Mouse (Mus musculus) activated CD4-positive, CD25-positive, alpha-beta regulatory T cell, adult 4 months (primary cell): ENCODE measurements around the gene Wrap73. TPM values are rescaled to one million over a fixed set of nuclear protein-coding genes. Genes with fewer than 3 reads are reported as not detected.

Experiments
- ATAC-seq: one replicate; pipeline ENCODE4 v1.8.0; 2017
- polyA plus RNA-seq, 2 experiments: library from polyadenylated mRNA; unstranded; fragments of 100-300 nt; shearing (Covaris generic); gene quantifications; one replicate each; pipeline ENCODE4 v1.2.1; 2017

Wrap73 gene
- 10 to 100 TPM; 24.9 to 31.7 TPM for polyA plus RNA-seq

DNA sequence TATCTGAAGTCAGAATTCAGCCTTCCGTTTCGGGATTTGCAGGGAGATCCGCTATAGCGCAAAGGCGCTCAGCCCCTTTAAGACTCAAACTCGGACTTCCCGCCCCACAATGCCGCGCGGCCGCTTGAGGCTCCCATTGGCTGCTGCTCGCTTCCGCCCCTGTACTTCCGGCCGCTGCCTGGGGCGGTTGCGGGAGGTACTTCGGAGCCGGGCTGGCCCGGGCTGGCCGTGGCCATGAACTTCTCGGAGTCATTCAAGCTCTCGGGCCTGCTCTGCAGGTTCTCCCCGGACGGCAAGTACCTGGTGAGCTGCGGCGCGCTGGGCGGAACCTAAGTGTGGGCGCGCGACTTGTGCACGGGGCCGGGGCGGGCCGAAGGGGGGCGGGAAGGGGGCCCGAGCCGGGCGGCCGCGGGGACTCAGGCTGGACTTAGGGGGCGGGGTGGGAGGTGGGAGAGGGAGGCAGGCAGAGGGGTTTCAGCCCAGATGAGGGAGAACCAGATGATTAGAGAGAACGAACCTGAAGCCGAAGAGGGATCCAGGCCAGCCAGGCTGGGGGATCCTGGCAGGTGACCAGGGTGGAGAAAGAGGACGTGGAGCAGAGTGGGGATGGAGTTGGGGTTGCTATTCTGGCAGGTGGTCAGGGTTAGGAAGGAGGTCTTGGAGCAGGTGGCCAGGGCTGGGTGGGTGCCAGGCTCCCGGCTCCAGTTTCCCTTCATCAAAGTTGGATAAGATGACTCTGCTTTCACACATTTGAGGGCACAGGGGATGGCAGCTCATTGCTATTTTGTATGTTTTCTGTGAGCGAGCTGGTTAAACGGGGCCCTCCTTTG lies at the start of gene Wrap73:
TSS of gene Wrap73 (plus strand) at position 162 of the 830 bp plus-strand sequence.
- ATAC-seq, result peak; percentile 95

- ATAC-seq, result no peak
These were observed 49.0 kb upstream of the Wrap73 start for GRCm38 (mm10) chr4:154093210-154093609.

DNA sequence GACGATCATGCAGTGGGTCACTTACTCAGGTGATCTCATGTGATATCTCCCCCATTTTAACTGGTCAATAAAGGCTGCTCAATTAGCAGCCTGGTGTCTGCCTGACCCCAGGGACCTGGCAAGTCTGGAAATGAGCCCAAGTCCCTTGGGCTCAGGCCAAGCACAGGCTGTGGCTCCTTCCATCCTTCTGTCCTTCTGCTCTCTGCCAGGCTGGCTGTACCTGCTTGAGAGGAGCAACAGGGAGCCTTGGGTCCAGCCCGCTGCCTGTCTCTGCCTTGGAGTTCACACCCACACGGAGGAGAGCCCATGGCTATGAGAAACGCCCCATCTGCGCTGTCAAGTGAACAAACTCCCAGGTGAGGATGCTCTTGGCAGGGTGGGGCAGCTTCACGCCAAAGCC lies 46.1 kb upstream of the Wrap73 start:
- no peak for ATAC-seq

DNA sequence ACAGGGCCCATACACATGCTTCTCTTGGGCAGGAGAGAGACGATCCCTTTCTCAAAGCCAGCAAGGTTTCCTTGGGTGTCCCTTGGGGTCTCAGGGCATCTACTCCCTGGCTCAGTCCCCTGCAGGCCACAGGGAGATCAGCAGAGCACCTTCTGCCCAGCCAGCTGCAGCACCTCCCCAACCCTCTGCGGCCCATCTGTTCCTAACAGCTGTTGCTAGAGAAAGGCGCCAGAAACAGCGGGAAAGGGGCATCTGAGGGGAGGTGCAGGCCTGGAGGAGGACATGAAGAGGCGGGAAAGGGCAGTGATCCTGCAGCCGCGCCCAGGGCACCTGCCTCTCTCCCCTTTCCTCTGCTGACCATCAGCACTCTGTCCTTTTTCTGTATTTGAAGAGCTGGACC lies 42.8 kb upstream of the Wrap73 start:
- ATAC-seq, result no peak

DNA sequence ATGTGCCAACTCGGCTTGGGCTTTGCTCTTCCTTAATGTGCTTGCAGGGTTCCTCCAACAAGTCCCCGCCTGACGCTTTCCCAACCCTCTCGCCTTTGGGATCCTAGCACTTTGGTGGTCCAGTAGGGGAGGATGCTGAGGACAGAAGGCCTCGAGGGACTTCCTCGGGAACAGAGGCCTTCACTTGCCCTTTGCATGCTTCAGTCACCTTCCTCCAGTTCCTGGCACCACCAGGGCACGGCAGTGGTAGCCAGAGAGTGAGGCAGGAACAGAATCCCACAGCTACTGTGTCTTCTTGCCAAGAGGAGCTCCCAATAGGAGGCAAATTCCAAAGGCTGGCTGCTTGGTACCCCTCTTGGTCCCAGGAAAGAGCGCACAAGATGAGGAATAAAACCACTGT lies 38.8 kb upstream of the Wrap73 start:
- no peak for ATAC-seq

DNA sequence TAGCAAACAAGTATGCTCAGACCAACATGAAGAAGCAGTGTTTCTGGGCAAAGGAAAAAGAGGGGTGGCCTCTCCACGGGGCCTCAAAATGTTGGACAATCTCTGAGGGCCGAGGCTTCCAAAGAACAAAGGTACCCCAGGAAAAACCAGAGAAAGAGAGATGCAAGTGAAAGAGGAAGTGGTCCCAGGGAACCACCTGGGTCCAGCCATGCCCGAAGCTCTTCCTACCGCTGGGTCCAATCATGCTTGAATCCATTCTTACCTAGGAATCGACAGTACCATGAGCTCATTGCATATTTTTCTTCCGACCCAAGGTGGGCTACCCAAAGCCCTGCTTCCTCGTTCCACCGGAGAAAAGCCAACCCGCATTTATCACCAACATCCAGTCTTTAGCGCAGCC lies 38.3 kb upstream of the Wrap73 start:
- no peak for ATAC-seq

- no peak for ATAC-seq
These were observed 36.7 kb upstream of the Wrap73 start for GRCm38 (mm10) chr4:154105381-154106001.

DNA sequence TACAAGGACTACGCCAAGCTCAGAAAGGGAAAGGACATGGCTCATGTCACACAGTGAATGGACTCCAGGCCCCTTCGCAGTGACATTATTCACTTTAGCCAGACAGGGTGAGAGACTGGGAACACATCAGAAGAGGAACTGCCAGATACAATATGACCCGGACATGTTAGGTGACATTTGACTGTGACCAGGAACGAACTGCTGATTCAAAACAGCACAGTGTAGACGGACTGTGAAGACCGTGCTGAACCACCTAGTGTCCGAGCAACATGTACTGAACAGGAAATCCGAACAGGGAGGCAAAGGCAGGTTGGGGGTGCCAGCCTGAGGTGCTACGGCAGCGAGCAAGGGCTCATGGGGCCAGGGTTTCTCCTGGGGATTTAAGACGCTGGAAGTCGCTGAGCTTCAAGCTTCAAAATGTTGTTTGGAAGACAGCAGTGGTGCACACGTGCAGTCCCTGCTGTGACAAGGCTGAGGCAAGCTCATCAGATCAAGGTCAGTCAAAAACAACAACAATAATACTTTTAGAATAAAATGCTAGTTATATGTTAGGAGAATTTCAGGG lies 35.6 kb upstream of the Wrap73 start:
- no peak for ATAC-seq

DNA sequence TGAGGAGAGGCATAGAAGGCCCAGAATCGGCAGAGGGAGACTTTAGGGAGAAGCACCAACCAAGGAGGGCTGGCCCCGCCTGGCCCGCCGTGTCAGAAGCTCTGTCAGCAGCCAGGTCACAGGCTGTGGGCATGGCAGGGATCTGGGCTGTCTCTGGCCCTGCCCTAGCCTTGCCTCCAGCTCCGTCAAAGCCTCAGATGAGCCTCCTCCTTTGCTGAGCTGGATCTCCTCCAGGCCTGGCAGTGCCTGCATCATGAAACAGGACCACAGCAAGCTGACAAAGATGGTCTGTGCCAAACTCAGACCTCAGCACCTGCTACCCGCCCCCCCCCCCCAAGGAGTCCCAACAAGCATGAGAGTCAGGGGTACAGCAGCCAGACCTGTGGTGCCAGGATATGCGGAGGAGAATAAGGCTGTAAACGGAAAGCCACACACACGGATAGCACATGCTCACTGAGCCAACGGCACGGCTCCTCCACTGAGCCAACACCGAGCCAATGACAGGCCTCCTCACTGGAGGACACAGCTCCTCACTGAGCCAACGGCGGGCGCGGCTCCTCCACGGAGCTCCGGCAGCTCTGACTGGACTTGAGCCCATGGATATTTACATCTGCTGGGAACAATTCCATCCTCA lies 32.8 kb upstream of the Wrap73 start:
- no peak for ATAC-seq

DNA sequence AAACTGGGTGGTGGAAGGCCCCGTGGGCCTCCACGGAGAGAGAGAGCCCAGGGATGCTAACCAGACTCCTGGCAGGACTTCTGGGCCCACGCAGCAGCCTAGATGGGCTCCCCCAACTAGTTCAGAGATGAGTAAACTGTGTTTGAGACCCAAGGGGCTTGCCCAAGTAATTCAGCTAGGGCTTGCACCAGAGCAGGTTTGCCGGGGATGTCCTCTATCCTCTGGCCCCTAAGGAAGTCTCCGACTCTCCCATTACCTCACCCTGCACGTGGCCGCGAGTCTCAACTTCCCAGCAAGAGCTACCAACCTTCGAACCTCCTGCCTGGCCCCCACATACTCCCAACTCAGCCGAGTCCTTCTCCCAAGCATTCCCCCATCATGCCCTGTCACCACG lies 32.3 kb upstream of the Wrap73 start:
- ATAC-seq, result no peak

DNA sequence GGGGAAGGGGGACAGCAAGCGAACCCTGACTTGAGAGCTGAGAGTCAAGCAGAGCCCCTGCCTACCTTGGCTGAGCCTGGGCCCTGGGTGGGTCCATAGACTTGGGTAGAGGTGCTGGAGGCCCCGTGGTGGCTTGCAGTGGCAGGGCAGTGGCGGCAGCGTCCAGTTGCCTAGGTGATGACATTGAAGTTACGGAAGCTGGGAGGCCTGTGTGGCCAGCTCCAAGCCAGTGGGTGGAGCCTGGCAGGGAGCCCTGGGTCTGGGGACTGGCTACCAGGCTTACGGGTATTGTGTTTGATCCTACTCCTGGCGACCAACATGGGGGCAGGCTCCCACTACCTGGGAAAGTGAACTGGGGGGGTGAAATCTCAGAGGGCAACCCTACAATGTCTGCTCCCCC lies 25.8 kb upstream of the Wrap73 start:
- ATAC-seq, result no peak

- no peak for ATAC-seq
These were observed 23.4 kb upstream of the Wrap73 start for GRCm38 (mm10) chr4:154118782-154119181.

DNA sequence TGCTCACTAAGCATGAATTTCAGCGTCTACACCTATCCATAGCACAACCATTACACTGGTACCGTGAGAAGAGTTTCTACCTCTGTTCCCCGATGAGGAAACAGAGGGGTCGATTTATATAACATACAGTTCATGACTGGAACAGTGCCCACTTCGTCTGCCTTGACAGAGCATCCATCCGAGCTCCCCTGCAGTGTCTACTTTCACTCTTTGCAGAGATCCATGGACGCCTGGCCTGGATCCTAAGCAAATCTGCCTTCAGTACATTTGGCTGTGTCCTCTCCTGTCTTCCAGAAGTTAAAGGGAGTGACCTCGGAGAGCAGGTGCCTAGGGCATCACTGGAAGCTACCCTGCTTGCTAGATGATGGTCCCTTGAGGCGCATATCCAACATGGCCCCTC lies 23.0 kb upstream of the Wrap73 start:
- ATAC-seq, result no peak

DNA sequence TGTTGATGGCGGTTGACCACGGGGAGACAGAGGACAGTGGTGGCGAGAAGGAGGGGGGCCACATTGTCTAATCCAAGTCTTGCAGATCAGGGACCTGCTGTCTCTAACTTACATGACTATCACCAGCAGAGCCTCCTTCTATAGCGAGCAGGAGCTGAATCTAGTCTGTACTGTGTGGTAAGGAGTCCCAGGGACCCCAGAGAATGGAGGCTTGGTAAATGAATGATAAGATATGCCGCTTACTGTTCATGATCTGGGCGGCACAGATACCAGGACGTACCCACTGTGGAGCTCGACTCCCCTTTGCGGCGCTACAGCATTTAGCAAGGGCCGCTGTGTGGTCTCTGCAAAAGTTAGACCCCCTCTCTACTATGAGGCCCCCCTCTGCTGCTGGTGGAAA lies 20.4 kb upstream of the Wrap73 start:
- ATAC-seq, result no peak

- no peak for ATAC-seq
These were observed 19.8 kb upstream of the Wrap73 start for GRCm38 (mm10) chr4:154122374-154122773.

DNA sequence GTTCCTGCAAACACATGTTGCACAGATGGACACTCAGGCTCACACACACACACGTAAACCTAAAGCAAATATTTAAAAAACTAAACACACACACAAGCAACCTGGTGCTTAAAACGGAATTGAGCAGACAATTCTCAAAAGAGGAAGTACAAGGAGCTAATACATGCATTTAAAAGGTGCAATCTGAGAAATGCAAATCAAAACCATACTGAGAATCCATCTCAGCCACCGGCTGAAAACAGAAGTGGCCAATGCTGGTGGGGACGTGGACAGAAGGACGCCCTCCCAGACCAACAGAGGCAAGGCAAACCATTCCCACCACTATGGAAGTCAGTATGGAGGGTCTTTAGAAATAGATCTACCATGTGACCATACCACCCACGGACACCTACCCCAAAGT lies 18.6 kb upstream of the Wrap73 start:
- ATAC-seq, result no peak

GRCm38 (mm10) chr4:154125202-154125601 lies 17.0 kb upstream of the Wrap73 start:
- no peak for ATAC-seq

DNA sequence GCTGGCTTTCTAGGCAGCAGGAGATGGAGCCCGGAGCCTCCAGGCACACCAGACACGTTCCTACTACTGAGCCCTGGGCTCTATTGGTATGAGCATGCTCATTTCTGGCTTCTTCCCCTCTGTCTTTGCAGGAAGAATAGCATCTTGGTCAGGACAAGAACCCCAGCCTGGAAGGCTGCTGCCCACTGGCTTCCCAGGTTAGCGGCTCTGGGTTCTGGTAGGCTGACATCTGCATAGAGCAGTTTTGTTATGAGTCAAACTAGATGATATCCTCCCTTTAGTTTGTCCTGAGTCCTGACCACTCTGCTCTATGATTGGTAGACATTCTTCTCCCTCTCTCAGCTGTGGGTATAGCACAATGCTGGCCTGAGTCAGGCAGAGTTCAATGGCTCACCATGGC lies 14.9 kb upstream of the Wrap73 start:
- no peak for ATAC-seq

DNA sequence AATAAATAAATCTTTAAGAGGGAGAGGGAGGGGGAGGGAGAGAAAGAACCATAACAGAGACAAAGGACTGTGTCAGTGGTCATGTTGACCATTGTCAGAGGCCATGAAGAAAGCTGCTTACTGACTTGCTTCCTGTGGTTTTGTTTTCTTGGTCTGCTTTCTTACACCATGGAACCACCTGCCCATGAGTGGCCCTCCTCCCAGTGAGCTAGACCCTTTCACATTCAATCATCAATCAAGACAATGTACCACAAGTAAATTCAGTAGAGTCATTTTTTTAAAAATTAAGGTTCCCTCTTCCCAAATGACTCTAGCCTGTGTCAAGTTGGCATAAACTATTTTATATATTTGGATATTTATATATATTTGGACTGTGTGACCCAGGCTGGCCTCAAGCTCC lies 12.2 kb upstream of the Wrap73 start:
- ATAC-seq, result no peak

DNA sequence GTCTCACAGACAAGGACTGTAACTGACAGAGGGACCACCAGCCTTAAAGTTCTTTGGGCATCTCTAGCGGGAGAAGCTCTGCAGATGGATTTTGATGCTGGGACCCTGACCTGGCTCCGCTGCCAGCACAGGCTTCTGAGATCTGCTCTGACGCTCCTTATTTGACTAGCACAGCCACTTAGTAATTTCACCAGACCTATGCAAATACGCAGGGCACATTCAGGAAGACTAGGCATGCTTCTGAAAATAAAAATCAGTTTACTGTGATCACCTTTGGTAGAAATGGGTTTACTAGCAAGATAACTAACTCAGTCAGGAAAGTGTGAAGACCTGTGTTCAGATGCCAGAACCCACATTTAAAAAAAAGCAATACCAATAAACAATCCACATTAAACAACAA lies 10.3 kb upstream of the Wrap73 start:
- ATAC-seq, result no peak

- no peak for ATAC-seq
These were observed 7.4 kb upstream of the Wrap73 start for GRCm38 (mm10) chr4:154134803-154135202.

DNA sequence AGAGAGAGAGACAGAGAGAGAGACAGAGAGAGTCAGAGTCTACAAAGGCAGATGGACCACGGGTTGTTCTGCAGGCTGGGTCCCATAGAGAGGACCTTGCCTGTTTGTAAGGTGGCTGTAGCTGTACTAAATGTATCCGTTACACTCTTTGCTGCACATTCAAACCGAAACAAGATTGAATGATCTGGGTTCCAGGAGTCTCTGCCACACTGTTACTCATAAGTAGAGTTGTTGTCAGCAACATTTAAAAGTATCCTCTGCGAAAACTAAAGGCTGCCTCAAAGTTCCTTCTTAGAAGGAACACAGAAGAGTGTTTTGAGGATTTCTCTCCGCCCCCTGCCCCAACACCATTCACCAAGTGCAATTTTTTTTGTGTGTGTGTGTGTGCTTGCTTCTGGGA lies 5.0 kb upstream of the Wrap73 start:
- no peak for ATAC-seq

- no peak for ATAC-seq
These were observed 2.4 kb upstream of the Wrap73 start for GRCm38 (mm10) chr4:154139671-154140181.

DNA sequence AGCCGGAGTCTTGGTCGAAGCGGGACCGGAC lies 2.2 kb upstream of the Wrap73 start, which contains the start of gene Trp73:
TSS of gene Trp73 (minus strand) at position 27 of the 31 bp plus-strand sequence.
- no peak for ATAC-seq
